Mouse (Mus musculus) right cerebral cortex, postnatal 10 days (tissue): Measurements from ENCODE around the gene Tmem38b.
A peak's percentile ranks its signal among the peaks of the same experiment; 100 is the strongest.
"Not testable (repeated sequence)": the region's sequence is repeated elsewhere in the genome, so short reads cannot be mapped to it uniquely, and the experiment has no call there.

ENCODE experiments used
- DNase-seq, 2 experiments: peaks; one replicate each; pipeline ENCODE4 v3.0.0; 2021; ENCODE audit warnings: low spot score in 2 of 2

Gene Tmem38b

GRCm38 (mm10) chr4:53825821-53826605 lies at the start of gene Tmem38b:
Gene Tmem38b (plus strand): TSS chr4:53826045.
- DNase-seq: peak; percentile 73 to 84

GRCm38 (mm10) chr4:53781396-53781795 lies 44.4 kb upstream of the Tmem38b start:
- DNase-seq: no peak

- DNase-seq: no peak
Measured at GRCm38 (mm10) chr4:53782216-53783070, 43.4 kb upstream of the Tmem38b start.

GRCm38 (mm10) chr4:53785746-53786398 lies 40.0 kb upstream of the Tmem38b start:
- no peak for DNase-seq

GRCm38 (mm10) chr4:53786851-53787250 lies 39.0 kb upstream of the Tmem38b start:
- no peak for DNase-seq

- DNase-seq: no peak
Measured at GRCm38 (mm10) chr4:53789346-53789745, 36.5 kb upstream of the Tmem38b start.

GRCm38 (mm10) chr4:53794257-53794966 lies 31.4 kb upstream of the Tmem38b start:
- no peak for DNase-seq

GRCm38 (mm10) chr4:53795086-53795485 lies 30.8 kb upstream of the Tmem38b start:
- DNase-seq: no peak

- DNase-seq: no peak
Measured at GRCm38 (mm10) chr4:53795706-53796105, 30.1 kb upstream of the Tmem38b start.

GRCm38 (mm10) chr4:53796865-53797772 lies 28.7 kb upstream of the Tmem38b start:
- DNase-seq: no peak

GRCm38 (mm10) chr4:53798896-53799676 lies 26.8 kb upstream of the Tmem38b start:
- DNase-seq: no peak

GRCm38 (mm10) chr4:53799753-53800152 lies 26.1 kb upstream of the Tmem38b start:
- no peak for DNase-seq

GRCm38 (mm10) chr4:53803674-53804073 lies 22.2 kb upstream of the Tmem38b start:
- DNase-seq: not testable (repeated sequence)

GRCm38 (mm10) chr4:53806428-53806827 lies 19.4 kb upstream of the Tmem38b start:
- not testable (repeated sequence) for DNase-seq

GRCm38 (mm10) chr4:53818320-53818719 lies 7.5 kb upstream of the Tmem38b start:
- no peak for DNase-seq

GRCm38 (mm10) chr4:53823697-53824096 lies 2.1 kb upstream of the Tmem38b start:
- DNase-seq: no peak

GRCm38 (mm10) chr4:53824831-53825230 lies 1.0 kb upstream of the Tmem38b start:
- no peak for DNase-seq

- DNase-seq: no peak
Measured at GRCm38 (mm10) chr4:53826641-53827248, 900 bp downstream of the Tmem38b start.

- no peak for DNase-seq
Measured at GRCm38 (mm10) chr4:53827869-53828268, 2.0 kb downstream of the Tmem38b start.
